Mouse (Mus musculus) cortical plate, adult 2 months (tissue): ENCODE measurements around the gene Bcar1.

Source experiments
- CTCF ChIP-seq: fragments of 200-500 bp; IDR thresholded peaks from 2 replicates; pipeline ENCODE4 v1.5.1; 2011; ENCODE audit warnings: mild to moderate bottlenecking, control low read depth, low read length; ENCODE audit not compliant: insufficient read depth; ENCODE audit errors: extremely low read depth
- POLR2A ChIP-seq: fragments of 200-500 bp; IDR thresholded peaks from 2 replicates; pipeline ENCODE4 v1.6.1; 2011; ENCODE audit warnings: mild to moderate bottlenecking, low read length, control low read depth; ENCODE audit not compliant: insufficient read depth; ENCODE audit errors: extremely low read depth

DNA sequence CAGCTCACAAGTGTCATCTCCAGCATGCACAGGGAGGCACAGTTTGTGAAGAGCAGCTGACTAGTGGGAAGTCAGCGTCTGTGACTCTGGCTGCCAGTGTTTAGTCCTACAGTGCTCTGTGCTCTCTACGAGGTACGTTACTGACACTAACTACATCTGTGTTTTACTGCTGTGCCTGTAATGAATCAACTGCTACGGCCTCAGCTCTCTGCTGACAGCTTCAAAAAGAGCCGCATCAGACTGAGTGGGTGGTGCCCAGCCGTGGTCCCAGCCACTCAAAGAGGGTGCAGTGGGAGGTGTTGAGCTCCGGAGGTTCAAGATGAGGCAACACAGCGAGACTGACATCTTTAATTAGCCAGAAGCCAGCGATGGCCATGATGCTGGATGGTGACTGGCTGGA, 31.5 kb downstream of the Bcar1 start:
- TF ChIP-seq CTCF, result no peak
- TF ChIP-seq POLR2A, result no peak
